Mouse (Mus musculus) neural tube, embryonic 12.5 days (tissue): ENCODE data around the gene Rbm34. TPM values are rescaled to one million over a fixed set of nuclear protein-coding genes. Genes with fewer than 3 reads are reported as not detected.
"Not testable (repeated sequence)": the region's sequence is repeated elsewhere in the genome, so short reads cannot be mapped to it uniquely, and the experiment has no call there.

ENCODE experiments used
- ATAC-seq: fragments of 200-750 bp; cut with Nextera tagmentation; 2 replicates; pipeline ENCODE4 v1.8.0; 2017; ENCODE audit warnings: low read depth, mild to moderate bottlenecking, moderate TSS enrichment, moderate library complexity; ENCODE audit not compliant: low FRiP score
- H3K27ac ChIP-seq: fragments of 300-500 bp; sonication (generic); 2 replicates; pipeline ENCODE4 v1.5.1; 2016
- H3K27me3 ChIP-seq: fragments of 300-500 bp; sonication (generic); replicated peaks from 2 replicates; pipeline ENCODE4 v1.6.1; 2016; ENCODE audit warnings: mild to moderate bottlenecking
- H3K36me3 ChIP-seq: fragments of 300-500 bp; sonication (generic); 2 replicates; pipeline ENCODE4 v1.6.1; 2016; ENCODE audit warnings: mild to moderate bottlenecking
- H3K4me1 ChIP-seq: fragments of 300-500 bp; sonication (generic); 2 replicates; pipeline ENCODE4 v1.6.1; 2016
- H3K4me2 ChIP-seq: fragments of 300-500 bp; sonication (generic); replicated peaks from 2 replicates; pipeline ENCODE4 v1.6.1; 2016; ENCODE audit warnings: mild to moderate bottlenecking
- H3K4me3 ChIP-seq: fragments of 300-500 bp; sonication (generic); 2 replicates; pipeline ENCODE4 v1.5.1; 2016
- H3K9ac ChIP-seq: fragments of 300-500 bp; sonication (generic); 2 replicates; pipeline ENCODE4 v1.6.1; 2016; ENCODE audit warnings: mild to moderate bottlenecking
- H3K9me3 ChIP-seq: fragments of 300-500 bp; sonication (generic); 2 replicates; pipeline ENCODE4 v1.6.1; 2016; ENCODE audit warnings: mild to moderate bottlenecking
- WGBS: fragments of 180-500 bp; shearing (Covaris S2); methylation state at CpG from one replicate; pipeline ENCODE4 v1.1.7; 2016; 5-methylcytosine and 5-hydroxymethylcytosine counted together
- polyA plus RNA-seq: library from polyadenylated mRNA; unstranded; fragments of >200 nt; fragmentation: Nextera tagmentation; extraction: Ambion mirVana; gene quantifications from 2 replicates; pipeline ENCODE4 v1.2.1, GENCODE M21; 2016

The Rbm34 gene
- 29.7 and 33.5 TPM in 2 replicates for polyA plus RNA-seq

GRCm38 (mm10) chr8:126970579-126971313, at the start of gene Rbm34:
Rbm34 (minus strand) TSS chr8:126971071.
- ATAC-seq = peak; percentile 95
- H3K36me3 ChIP-seq = peaks cover 29% of the 10 kb centered on the region
- H3K4me3 ChIP-seq = peak within 1 kb of the TSS; percentile 97
- peak within 1 kb of the TSS; percentile 84 for H3K9ac ChIP-seq
- peak within 1 kb of the TSS; percentile 37; the same call in 1 of the 2 replicates for H3K27ac ChIP-seq
- H3K27me3 ChIP-seq = no peaks in the 10 kb centered on the region
- peak within 1 kb of the TSS; percentile 74 for H3K4me2 ChIP-seq
- no peaks in the 10 kb centered on the region for H3K9me3 ChIP-seq
- peaks cover 4% of the 10 kb centered on the region for H3K4me1 ChIP-seq
- under 1% methylated on average over 50 of the region's 50 CpGs for WGBS

GRCm38 (mm10) chr8:127011668-127012067, 40.8 kb upstream of the Rbm34 start:
- Histone ChIP-seq H3K4me1 (no peaks in the 10 kb centered on the region), H3K9ac (no peak overlapping the region), H3K4me3 (no peak overlapping the region), H3K4me2 (no peak overlapping the region), H3K27me3 (no peaks in the 10 kb centered on the region), H3K27ac (no peak overlapping the region), H3K9me3 (no peaks in the 10 kb centered on the region), H3K36me3 (no peaks in the 10 kb centered on the region)
- WGBS = 57% methylated on average over 9 of the region's 9 CpGs
- no peak for ATAC-seq

GRCm38 (mm10) chr8:126994506-126994905, 23.6 kb upstream of the Rbm34 start:
- 76% methylated on average over 1 of the region's 1 CpGs for WGBS

GRCm38 (mm10) chr8:126989363-126990153, 18.7 kb upstream of the Rbm34 start:
- H3K4me2 ChIP-seq = no peak overlapping the region
- no peaks in the 10 kb centered on the region for H3K36me3 ChIP-seq
- peaks cover 3% of the 10 kb centered on the region; the same call in 1 of the 2 replicates for H3K4me1 ChIP-seq
- no peak overlapping the region for H3K4me3 ChIP-seq
- no peaks in the 10 kb centered on the region for H3K27me3 ChIP-seq
- H3K9me3 ChIP-seq = no peaks in the 10 kb centered on the region
- H3K9ac ChIP-seq = no peak overlapping the region
- 75% methylated on average over 5 of the region's 5 CpGs for WGBS
- H3K27ac ChIP-seq = no peak overlapping the region
- ATAC-seq = no peak

More at GRCm38 (mm10) chr8:126994506-126994905, 23.6 kb upstream of the Rbm34 start:
- no peaks in the 10 kb centered on the region for H3K36me3 ChIP-seq
- H3K27ac ChIP-seq = no peak overlapping the region
- H3K9ac ChIP-seq = no peak overlapping the region
- no peak overlapping the region for H3K4me2 ChIP-seq
- no peaks in the 10 kb centered on the region for H3K27me3 ChIP-seq
- no peaks in the 10 kb centered on the region for H3K9me3 ChIP-seq
- no peaks in the 10 kb centered on the region for H3K4me1 ChIP-seq
- no peak for ATAC-seq
- no peak overlapping the region for H3K4me3 ChIP-seq

GRCm38 (mm10) chr8:126988346-126989006, 17.6 kb upstream of the Rbm34 start:
- Histone ChIP-seq H3K9me3 (no peaks in the 10 kb centered on the region), H3K4me3 (no peak overlapping the region), H3K4me1 (peaks cover 3% of the 10 kb centered on the region; the same call in 1 of the 2 replicates), H3K9ac (no peak overlapping the region), H3K27ac (no peak overlapping the region), H3K4me2 (no peak overlapping the region), H3K27me3 (no peaks in the 10 kb centered on the region), H3K36me3 (no peaks in the 10 kb centered on the region)
- no peak for ATAC-seq
- WGBS = 65% methylated on average over 16 of the region's 16 CpGs

GRCm38 (mm10) chr8:126986495-126986894, 15.6 kb upstream of the Rbm34 start:
- H3K4me1 ChIP-seq = peaks cover 3% of the 10 kb centered on the region; the same call in 1 of the 2 replicates
- no peak overlapping the region for H3K27ac ChIP-seq
- H3K9me3 ChIP-seq = no peaks in the 10 kb centered on the region
- 4% methylated on average over 12 of the region's 12 CpGs for WGBS
- H3K36me3 ChIP-seq = no peaks in the 10 kb centered on the region
- no peak overlapping the region for H3K4me3 ChIP-seq
- H3K9ac ChIP-seq = no peak overlapping the region
- peak; percentile 68 for ATAC-seq
- no peak overlapping the region for H3K4me2 ChIP-seq
- H3K27me3 ChIP-seq = no peaks in the 10 kb centered on the region

- Histone ChIP-seq H3K4me1 (no peaks in the 10 kb centered on the region), H3K9ac (no peak overlapping the region), H3K36me3 (no peaks in the 10 kb centered on the region), H3K27ac (no peak overlapping the region), H3K4me3 (no peak overlapping the region), H3K9me3 (no peaks in the 10 kb centered on the region), H3K27me3 (peaks cover 15% of the 10 kb centered on the region; the same call in 1 of the 2 replicates), H3K4me2 (no peak overlapping the region)
- ATAC-seq = no peak
- 69% methylated on average over 5 of the region's 5 CpGs for WGBS
These were observed 9.2 kb upstream of the Rbm34 start for GRCm38 (mm10) chr8:126980046-126980445.

GRCm38 (mm10) chr8:126979091-126979920, 8.4 kb upstream of the Rbm34 start:
- Histone ChIP-seq H3K9ac (no peak overlapping the region), H3K9me3 (no peaks in the 10 kb centered on the region), H3K36me3 (no peaks in the 10 kb centered on the region), H3K4me1 (no peaks in the 10 kb centered on the region), H3K27me3 (peaks cover 15% of the 10 kb centered on the region; the same call in 1 of the 2 replicates), H3K27ac (no peak overlapping the region), H3K4me3 (peak overlapping the region; percentile 22; the same call in 1 of the 2 replicates), H3K4me2 (peak overlapping the region; percentile 42)
- 27% methylated on average over 27 of the region's 27 CpGs for WGBS
- ATAC-seq = no peak

- H3K36me3 ChIP-seq, H3K4me1 ChIP-seq, H3K27ac ChIP-seq, H3K9me3 ChIP-seq, H3K9ac ChIP-seq, H3K4me3 ChIP-seq, ATAC-seq: not testable (repeated sequence)
- H3K27me3 ChIP-seq = peaks cover 15% of the 10 kb centered on the region; the same call in 1 of the 2 replicates
- WGBS = 50% methylated on average over 2 of the region's 3 CpGs
- peak overlapping the region; percentile 42 for H3K4me2 ChIP-seq
These were observed 7.7 kb upstream of the Rbm34 start for GRCm38 (mm10) chr8:126978535-126978934.

GRCm38 (mm10) chr8:126978028-126978427, 7.2 kb upstream of the Rbm34 start:
- Histone ChIP-seq H3K9ac (no peak overlapping the region), H3K9me3 (no peaks in the 10 kb centered on the region), H3K4me2 (no peak overlapping the region), H3K4me3 (no peak overlapping the region), H3K27me3 (peaks cover 15% of the 10 kb centered on the region; the same call in 1 of the 2 replicates), H3K27ac (no peak overlapping the region), H3K4me1 (no peaks in the 10 kb centered on the region), H3K36me3 (no peaks in the 10 kb centered on the region)
- WGBS = 82% methylated on average over 10 of the region's 10 CpGs
- ATAC-seq = no peak

- 76% methylated on average over 8 of the region's 8 CpGs for WGBS
- H3K36me3 ChIP-seq = no peaks in the 10 kb centered on the region
- no peak overlapping the region for H3K9ac ChIP-seq
- H3K9me3 ChIP-seq = no peaks in the 10 kb centered on the region
- no peak overlapping the region for H3K4me2 ChIP-seq
- peaks cover 15% of the 10 kb centered on the region; the same call in 1 of the 2 replicates for H3K27me3 ChIP-seq
- H3K4me3 ChIP-seq = no peak overlapping the region
- ATAC-seq = no peak
- no peaks in the 10 kb centered on the region for H3K4me1 ChIP-seq
- no peak overlapping the region for H3K27ac ChIP-seq
These were observed 5.9 kb upstream of the Rbm34 start for GRCm38 (mm10) chr8:126976608-126977348.
